ENCODE assay signal across 8 mouse cellular contexts in genomic region chr15:98891907-98892606, GRCm38 (mm10). TPM values are rescaled to one million over a fixed set of nuclear protein-coding genes. Genes with fewer than 3 reads are reported as not detected.
A peak's percentile ranks its signal among the peaks of the same experiment; 100 is the strongest.
DNase-seq lines count a peak whose midpoint lies in the region; ATAC-seq and TF ChIP-seq lines count a peak whose summit lies in the region.

No protein-coding gene starts in this region.

- TF ChIP-seq POLR2A in brain, embryonic 14.5 days (IDR thresholded peaks at IDR 0.05; ENCODE audit: borderline replicate concordance, extremely low read depth, insufficient read depth, insufficient read length, poor library complexity, severe bottlenecking): no peak

- H3K4me3 ChIP-seq in forebrain, embryonic 11.5 days (ENCODE audit: low read depth, low read length): no peak overlapping the region
- H3K4me3 ChIP-seq in hindbrain, embryonic 11.5 days (ENCODE audit: low read depth, low read length): no peak overlapping the region

- no peak overlapping the region for H3K9ac ChIP-seq in forebrain, embryonic 11.5 days (ENCODE audit: low read length)
- no peak overlapping the region for H3K9ac ChIP-seq in hindbrain, embryonic 11.5 days (ENCODE audit: low read depth, low read length)

- H3K27ac ChIP-seq in forebrain, embryonic 11.5 days (ENCODE audit: low read depth, low read length): no peak overlapping the region
- no peak overlapping the region for H3K27ac ChIP-seq in hindbrain, embryonic 11.5 days (ENCODE audit: low read depth, low read length)

- TF ChIP-seq CTCF in brain, embryonic 14.5 days (IDR thresholded peaks at IDR 0.05; ENCODE audit: borderline replicate concordance, extremely low read depth, insufficient read depth, insufficient read length): peak; percentile 80; the same call in 1 of the 2 replicates

- peaks cover 61% of the 10 kb centered on the region for H3K27me3 ChIP-seq in forebrain, embryonic 11.5 days (ENCODE audit: control insufficient read depth, insufficient read depth, low read length)
- H3K27me3 ChIP-seq in hindbrain, embryonic 11.5 days (ENCODE audit: control insufficient read depth, insufficient read depth, low read length): peaks cover 56% of the 10 kb centered on the region

- peak; percentile 97 for DNase-seq in heart, adult 11 months
- DNase-seq in heart, postnatal 25 days (ENCODE audit: low spot score): no peak
- peak; percentile 89 for DNase-seq in brain, embryonic 14.5 days (ENCODE audit: low read depth)
- DNase-seq in forebrain, embryonic 11.5 days (ENCODE audit: low spot score): peak; percentile 68
- peak; percentile 75 for DNase-seq in hindbrain, embryonic 11.5 days (ENCODE audit: low spot score)
- DNase-seq in layer of hippocampus, postnatal 14 days (ENCODE audit: low spot score in 2 of 2): peak; percentile 54 to 80
- peak; percentile 87 for DNase-seq in lung, postnatal 25 days (ENCODE audit: low spot score)
- DNase-seq in right cerebral cortex, postnatal 25 days: peak; percentile 38

- intact Hi-C loops in heart, postnatal 25 days (cut with DNase I): loop anchor here (2.0 kb wide), 2 partner anchors 37 to 103 kb away; no protein-coding TSS in a partner anchor

- no peak overlapping the region for H3K4me2 ChIP-seq in forebrain, embryonic 11.5 days (ENCODE audit: low read depth, low read length, severe bottlenecking)
- no peak overlapping the region for H3K4me2 ChIP-seq in hindbrain, embryonic 11.5 days (replicated peaks; ENCODE audit: low read depth, low read length)

- ATAC-seq in forebrain, embryonic 11.5 days (replicated peaks; ENCODE audit: low FRiP score): peak; percentile 61; the same call in 1 of the 2 replicates
- ATAC-seq in hindbrain, embryonic 11.5 days (ENCODE audit: low FRiP score): peak; percentile 53; the same call in 1 of the 2 replicates

- no peaks in the 10 kb centered on the region for H3K9me3 ChIP-seq in forebrain, embryonic 11.5 days (ENCODE audit: control insufficient read depth, low read length)
- H3K9me3 ChIP-seq in hindbrain, embryonic 11.5 days (ENCODE audit: control insufficient read depth, low read length): no peaks in the 10 kb centered on the region

- no peaks in the 10 kb centered on the region for H3K36me3 ChIP-seq in forebrain, embryonic 11.5 days (ENCODE audit: control insufficient read depth, insufficient read depth, low read length)
- H3K36me3 ChIP-seq in hindbrain, embryonic 11.5 days (ENCODE audit: control insufficient read depth, insufficient read depth, low read length): no peaks in the 10 kb centered on the region

- H3K4me1 ChIP-seq in forebrain, embryonic 11.5 days (replicated peaks; ENCODE audit: control insufficient read depth, insufficient read depth, low read length): peaks cover 24% of the 10 kb centered on the region
- H3K4me1 ChIP-seq in hindbrain, embryonic 11.5 days (replicated peaks; ENCODE audit: control insufficient read depth, insufficient read depth, low read length): peaks cover 19% of the 10 kb centered on the region

- WGBS in forebrain, embryonic 11.5 days: 48% methylated on average over 6 of the region's 6 CpGs
- WGBS in hindbrain, embryonic 11.5 days: 46% methylated on average over 6 of the region's 6 CpGs

RNA-seq across cellular contexts. Expression of gene Rhebl1, which starts 2.3 kb away (rescaled TPM):
- total RNA-seq in heart, postnatal 25 days (2021): 1 to 10 TPM; 2.0 to 2.8 TPM
- 24.6 and 40.8 TPM in 2 replicates for polyA plus RNA-seq in brain, embryonic 14.5 days (2012; rRNA removed)
- polyA plus RNA-seq in forebrain, embryonic 11.5 days (2014; fragmentation: Nextera tagmentation; extraction: Ambion mirVana): 12.5 and 14.1 TPM in 2 replicates
- 13.4 and 17.8 TPM in 2 replicates for polyA plus RNA-seq in hindbrain, embryonic 11.5 days (2014; fragmentation: Nextera tagmentation; extraction: Ambion mirVana)
- total RNA-seq in layer of hippocampus, postnatal 14 days (2021): 1 to 10 TPM; 8.1 to 9.3 TPM

RNA-seq across cellular contexts. Expression of gene Dhh, which starts 6.3 kb away (rescaled TPM):
- total RNA-seq in heart, postnatal 25 days (2021): 1 to 10 TPM; 1.8 TPM
- 0.37 and 0.88 TPM in 2 replicates for polyA plus RNA-seq in brain, embryonic 14.5 days (2012; rRNA removed)
- 0.28 and 0.29 TPM in 2 replicates for polyA plus RNA-seq in forebrain, embryonic 11.5 days (2014; fragmentation: Nextera tagmentation; extraction: Ambion mirVana)
- 0.56 and 0.68 TPM in 2 replicates for polyA plus RNA-seq in hindbrain, embryonic 11.5 days (2014; fragmentation: Nextera tagmentation; extraction: Ambion mirVana)
- total RNA-seq in layer of hippocampus, postnatal 14 days (2021): under 1 TPM; 0.31 to 0.35 TPM

RNA-seq across cellular contexts. Expression of gene Kmt2d, which starts 21.1 kb away (rescaled TPM):
- 10 to 100 TPM; 52.1 to 57.7 TPM for total RNA-seq in heart, postnatal 25 days (2021)
- 18.4 and 37.5 TPM in 2 replicates for polyA plus RNA-seq in brain, embryonic 14.5 days (2012; rRNA removed)
- 20.1 and 20.6 TPM in 2 replicates for polyA plus RNA-seq in forebrain, embryonic 11.5 days (2014; fragmentation: Nextera tagmentation; extraction: Ambion mirVana)
- polyA plus RNA-seq in hindbrain, embryonic 11.5 days (2014; fragmentation: Nextera tagmentation; extraction: Ambion mirVana): 13.7 and 20.5 TPM in 2 replicates
- 10 to 100 TPM; 71.7 to 83.1 TPM for total RNA-seq in layer of hippocampus, postnatal 14 days (2021)

RNA-seq across cellular contexts. Expression of gene Lmbr1l, which starts 26.0 kb away (rescaled TPM):
- 10 to 100 TPM; 11.5 to 13.4 TPM for total RNA-seq in heart, postnatal 25 days (2021)
- 106 and 176 TPM in 2 replicates for polyA plus RNA-seq in brain, embryonic 14.5 days (2012; rRNA removed)
- polyA plus RNA-seq in forebrain, embryonic 11.5 days (2014; fragmentation: Nextera tagmentation; extraction: Ambion mirVana): 8.7 and 9.4 TPM in 2 replicates
- 9.4 and 13.4 TPM in 2 replicates for polyA plus RNA-seq in hindbrain, embryonic 11.5 days (2014; fragmentation: Nextera tagmentation; extraction: Ambion mirVana)
- 10 to 100 TPM; 13.7 to 17.9 TPM for total RNA-seq in layer of hippocampus, postnatal 14 days (2021)

RNA-seq across cellular contexts. Expression of gene Tuba1b, which starts 42.3 kb away (rescaled TPM):
- 100 to 1,000 TPM; 163 to 175 TPM for total RNA-seq in heart, postnatal 25 days (2021)
- polyA plus RNA-seq in brain, embryonic 14.5 days (2012; rRNA removed): 2,160 and 2,864 TPM in 2 replicates
- 2,366 and 2,605 TPM in 2 replicates for polyA plus RNA-seq in forebrain, embryonic 11.5 days (2014; fragmentation: Nextera tagmentation; extraction: Ambion mirVana)
- 1,792 and 1,905 TPM in 2 replicates for polyA plus RNA-seq in hindbrain, embryonic 11.5 days (2014; fragmentation: Nextera tagmentation; extraction: Ambion mirVana)
- total RNA-seq in layer of hippocampus, postnatal 14 days (2021): 100 to 1,000 TPM; 661 to 671 TPM
